Mouse (Mus musculus) forebrain, embryonic 16.5 days (tissue): ENCODE measurements around the gene Tex2. TPM values are rescaled to one million over a fixed set of nuclear protein-coding genes. Genes with fewer than 3 reads are reported as not detected.
"Not testable (repeated sequence)": the region's sequence is repeated elsewhere in the genome, so short reads cannot be mapped to it uniquely, and the experiment has no call there.

Experiments
- ATAC-seq: fragments of 200-750 bp; cut with Nextera tagmentation; 2 replicates; pipeline ENCODE4 v1.8.0; 2017; ENCODE audit warnings: mild to moderate bottlenecking, moderate library complexity
- H3K27ac ChIP-seq: fragments of 300-500 bp; sonication (generic); 2 replicates; pipeline ENCODE4 v1.5.1; 2014; ENCODE audit warnings: low read length, control low read depth
- H3K27me3 ChIP-seq: fragments of 300-500 bp; sonication (generic); replicated peaks from 2 replicates; pipeline ENCODE4 v1.6.1; 2014; ENCODE audit warnings: low read length; ENCODE audit not compliant: control insufficient read depth, insufficient read depth
- H3K36me3 ChIP-seq: fragments of 300-500 bp; sonication (generic); 2 replicates; pipeline ENCODE4 v1.6.1; 2014; ENCODE audit not compliant: control insufficient read depth, insufficient read depth
- H3K4me1 ChIP-seq: fragments of 300-500 bp; sonication (generic); replicated peaks from 2 replicates; pipeline ENCODE4 v1.6.1; 2014; ENCODE audit warnings: low read length; ENCODE audit not compliant: control insufficient read depth, insufficient read depth
- H3K4me2 ChIP-seq: fragments of 300-500 bp; sonication (generic); 2 replicates; pipeline ENCODE4 v1.6.1; 2014; ENCODE audit warnings: mild to moderate bottlenecking, low read length, control low read depth
- H3K4me3 ChIP-seq: fragments of 300-500 bp; sonication (generic); replicated peaks from 2 replicates; pipeline ENCODE4 v1.5.1; 2014; ENCODE audit warnings: mild to moderate bottlenecking, low read length, control low read depth
- H3K9ac ChIP-seq: fragments of 300-500 bp; sonication (generic); replicated peaks from 2 replicates; pipeline ENCODE4 v1.6.1; 2014; ENCODE audit warnings: low read depth, low read length, control low read depth
- H3K9me3 ChIP-seq: fragments of 300-500 bp; sonication (generic); 2 replicates; pipeline ENCODE4 v1.6.1; 2016; ENCODE audit warnings: low read length; ENCODE audit not compliant: control insufficient read depth
- WGBS: fragments of 180-500 bp; shearing (Covaris S2); extraction: QIAGEN DNeasy Blood & Tissue Kit; methylation state at CpG from one replicate; pipeline ENCODE4 v1.1.7; 2014; 5-methylcytosine and 5-hydroxymethylcytosine counted together
- polyA plus RNA-seq: library from polyadenylated mRNA; unstranded; fragments of >200 nt; fragmentation: Nextera tagmentation; extraction: Ambion mirVana; gene quantifications from 2 replicates; pipeline ENCODE4 v1.2.1, GENCODE M21; 2015

Gene Tex2
- polyA plus RNA-seq, result 16.3 and 20.3 TPM in 2 replicates

- Histone ChIP-seq H3K36me3 (no peaks in the 10 kb centered on the region), H3K27me3 (no peaks in the 10 kb centered on the region; the same call in 1 of the 2 replicates), H3K9me3 (no peaks in the 10 kb centered on the region), H3K9ac (peak within 1 kb of the TSS; percentile 91), H3K4me1 (peaks cover 16% of the 10 kb centered on the region), H3K4me3 (peak within 1 kb of the TSS; percentile 99), H3K27ac (peak within 1 kb of the TSS; percentile 60), H3K4me2 (peak within 1 kb of the TSS; percentile 82)
- under 1% methylated on average over 43 of the region's 45 CpGs for WGBS
- peak; percentile 98 for ATAC-seq
Observed at GRCm38 (mm10) chr11:106612961-106613637, at the start of gene Tex2. Tex2 (minus strand) TSS chr11:106613423.

- Histone ChIP-seq H3K36me3 (no peaks in the 10 kb centered on the region), H3K27ac (no peak overlapping the region), H3K9ac (no peak overlapping the region), H3K9me3 (no peaks in the 10 kb centered on the region), H3K4me1 (peaks cover 25% of the 10 kb centered on the region), H3K4me3 (no peak overlapping the region), H3K4me2 (no peak overlapping the region), H3K27me3 (no peaks in the 10 kb centered on the region)
- WGBS, result 88% methylated on average over 10 of the region's 11 CpGs
- ATAC-seq, result no peak
Observed at GRCm38 (mm10) chr11:106662634-106663407, 49.6 kb upstream of the Tex2 start.

GRCm38 (mm10) chr11:106660453-106661081 lies 47.3 kb upstream of the Tex2 start:
- Histone ChIP-seq H3K36me3 (no peaks in the 10 kb centered on the region), H3K4me2 (no peak overlapping the region), H3K4me1 (peaks cover 29% of the 10 kb centered on the region), H3K4me3 (no peak overlapping the region), H3K27ac (peak overlapping the region; percentile 41; the same call in 1 of the 2 replicates), H3K9ac (no peak overlapping the region), H3K27me3 (no peaks in the 10 kb centered on the region), H3K9me3 (no peaks in the 10 kb centered on the region)
- no peak for ATAC-seq
- 31% methylated on average over 13 of the region's 13 CpGs for WGBS

GRCm38 (mm10) chr11:106659598-106660295 lies 46.5 kb upstream of the Tex2 start:
- 24% methylated on average over 15 of the region's 15 CpGs for WGBS
- Histone ChIP-seq H3K9me3 (no peaks in the 10 kb centered on the region), H3K4me3 (no peak overlapping the region), H3K27ac (0 out of 2 replicates have a peak overlapping the region, but pooled peaks have one; percentile 22), H3K9ac (no peak overlapping the region), H3K27me3 (no peaks in the 10 kb centered on the region), H3K4me2 (no peak overlapping the region), H3K4me1 (peaks cover 29% of the 10 kb centered on the region), H3K36me3 (no peaks in the 10 kb centered on the region)
- ATAC-seq, result no peak

GRCm38 (mm10) chr11:106658051-106658880 lies 45.0 kb upstream of the Tex2 start:
- Histone ChIP-seq H3K9me3 (no peaks in the 10 kb centered on the region), H3K36me3 (no peaks in the 10 kb centered on the region), H3K4me2 (no peak overlapping the region), H3K27me3 (no peaks in the 10 kb centered on the region), H3K4me3 (no peak overlapping the region), H3K4me1 (peaks cover 29% of the 10 kb centered on the region), H3K9ac (peak overlapping the region; percentile 0; the same call in 1 of the 2 replicates), H3K27ac (peak overlapping the region; percentile 70)
- WGBS, result 8% methylated on average over 14 of the region's 14 CpGs
- peak; percentile 92 for ATAC-seq

- not testable (repeated sequence) for H3K36me3 ChIP-seq, H3K9me3 ChIP-seq, H3K27ac ChIP-seq, H3K4me3 ChIP-seq, H3K4me2 ChIP-seq, H3K9ac ChIP-seq, ATAC-seq, H3K27me3 ChIP-seq
- WGBS, result 87% methylated on average over 5 of the region's 5 CpGs
- H3K4me1 ChIP-seq, result peaks cover 29% of the 10 kb centered on the region
Observed at GRCm38 (mm10) chr11:106656896-106657498, 43.8 kb upstream of the Tex2 start.

GRCm38 (mm10) chr11:106648347-106648746 lies 35.1 kb upstream of the Tex2 start:
- H3K27ac ChIP-seq, result no peak overlapping the region
- no peak overlapping the region for H3K4me3 ChIP-seq
- no peak overlapping the region for H3K4me2 ChIP-seq
- no peaks in the 10 kb centered on the region for H3K27me3 ChIP-seq
- no peaks in the 10 kb centered on the region for H3K36me3 ChIP-seq
- WGBS, result 26% methylated on average over 13 of the region's 13 CpGs
- no peak overlapping the region for H3K9ac ChIP-seq
- ATAC-seq, result no peak
- H3K9me3 ChIP-seq, result no peaks in the 10 kb centered on the region
- no peaks in the 10 kb centered on the region for H3K4me1 ChIP-seq

- no peak for ATAC-seq
- no peaks in the 10 kb centered on the region for H3K27me3 ChIP-seq
- H3K4me1 ChIP-seq, result peaks cover 18% of the 10 kb centered on the region
- no peak overlapping the region for H3K9ac ChIP-seq
- no peak overlapping the region for H3K4me2 ChIP-seq
- 80% methylated on average over 8 of the region's 8 CpGs for WGBS
- H3K36me3 ChIP-seq, result no peaks in the 10 kb centered on the region
- no peak overlapping the region for H3K27ac ChIP-seq
- H3K4me3 ChIP-seq, result no peak overlapping the region
- no peaks in the 10 kb centered on the region for H3K9me3 ChIP-seq
Observed at GRCm38 (mm10) chr11:106642966-106643637, 29.9 kb upstream of the Tex2 start.
